Mouse (Mus musculus): ENCODE results near the gene Sorbs2.

Gene Sorbs2

DNA sequence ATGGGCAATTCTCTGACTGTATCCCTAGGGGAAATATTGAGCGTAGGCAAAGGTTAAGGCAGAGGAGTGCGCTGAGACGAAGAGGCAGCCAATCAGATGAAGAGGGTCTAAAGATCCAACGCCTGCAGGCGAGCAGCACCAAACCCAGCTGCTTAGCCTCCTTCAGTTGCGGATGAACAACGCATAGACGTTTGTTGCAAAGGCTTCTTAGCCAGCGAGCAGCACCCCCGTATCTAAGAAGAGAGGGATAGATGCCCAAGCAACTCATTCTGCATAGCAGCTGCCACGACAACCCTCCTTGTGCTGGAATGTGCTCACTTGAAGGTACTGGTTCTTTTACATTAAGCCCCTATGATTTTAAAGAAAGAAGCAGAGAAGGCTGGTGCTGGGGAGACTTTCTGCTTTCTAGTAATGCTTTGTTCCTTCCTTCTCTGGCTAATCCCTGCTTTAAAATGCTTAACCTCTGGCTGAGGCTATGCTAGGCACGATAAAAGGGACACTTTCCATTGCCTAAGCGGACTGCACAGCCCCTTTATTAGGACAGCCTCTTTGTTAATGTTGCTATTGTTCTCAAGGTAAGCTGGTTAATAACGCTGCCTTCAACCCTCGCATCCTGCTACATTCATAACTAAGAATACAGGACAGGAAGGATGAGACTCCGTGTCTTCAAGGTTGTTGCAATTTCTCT lies at the start of gene Sorbs2:
Sorbs2 (plus strand) TSS at position 155 of the 688 bp plus-strand sequence.
- DNase-seq (ENCODE audit: low read depth, low spot score), result no peak

DNA sequence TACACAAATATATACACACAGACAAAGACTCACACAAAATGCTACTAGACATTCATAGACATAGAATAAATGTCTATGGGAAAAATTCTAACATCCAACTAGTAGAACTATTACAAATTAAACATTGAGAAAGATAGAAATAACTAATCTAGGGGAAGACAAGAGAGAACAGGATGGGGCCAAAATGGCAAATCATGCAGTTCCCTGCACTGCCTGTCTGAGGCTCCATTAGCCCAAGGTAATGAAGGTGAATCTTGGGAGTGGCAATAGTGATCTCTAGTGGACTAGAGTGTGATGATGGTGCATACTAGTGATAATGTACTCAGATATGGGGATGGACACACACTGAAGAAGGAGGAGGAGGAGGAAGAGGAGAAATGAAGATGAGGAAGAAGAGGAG lies 49.7 kb upstream of the Sorbs2 start:
- DNase-seq (ENCODE audit: low read depth, low spot score), result peak; percentile 24

DNA sequence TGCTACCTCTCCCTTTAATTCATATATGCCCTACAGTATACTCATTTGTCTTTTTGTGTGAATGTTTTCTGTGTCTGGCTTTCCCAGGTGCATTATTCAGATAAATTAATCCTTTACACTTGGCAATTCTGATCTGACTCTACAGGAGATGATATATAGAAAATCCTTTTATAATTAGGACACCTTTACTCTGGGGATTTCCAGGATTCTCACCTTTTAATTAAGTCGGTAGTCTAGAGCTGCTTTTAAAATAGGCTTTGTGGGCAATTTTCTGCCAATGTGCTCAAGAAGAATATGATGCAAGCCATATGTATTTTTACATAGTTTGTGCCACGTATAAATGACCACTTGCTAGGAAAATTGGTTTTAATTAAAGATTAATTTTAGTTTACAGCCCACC lies 38.6 kb upstream of the Sorbs2 start:
- no peak for DNase-seq (ENCODE audit: low read depth, low spot score)

DNA sequence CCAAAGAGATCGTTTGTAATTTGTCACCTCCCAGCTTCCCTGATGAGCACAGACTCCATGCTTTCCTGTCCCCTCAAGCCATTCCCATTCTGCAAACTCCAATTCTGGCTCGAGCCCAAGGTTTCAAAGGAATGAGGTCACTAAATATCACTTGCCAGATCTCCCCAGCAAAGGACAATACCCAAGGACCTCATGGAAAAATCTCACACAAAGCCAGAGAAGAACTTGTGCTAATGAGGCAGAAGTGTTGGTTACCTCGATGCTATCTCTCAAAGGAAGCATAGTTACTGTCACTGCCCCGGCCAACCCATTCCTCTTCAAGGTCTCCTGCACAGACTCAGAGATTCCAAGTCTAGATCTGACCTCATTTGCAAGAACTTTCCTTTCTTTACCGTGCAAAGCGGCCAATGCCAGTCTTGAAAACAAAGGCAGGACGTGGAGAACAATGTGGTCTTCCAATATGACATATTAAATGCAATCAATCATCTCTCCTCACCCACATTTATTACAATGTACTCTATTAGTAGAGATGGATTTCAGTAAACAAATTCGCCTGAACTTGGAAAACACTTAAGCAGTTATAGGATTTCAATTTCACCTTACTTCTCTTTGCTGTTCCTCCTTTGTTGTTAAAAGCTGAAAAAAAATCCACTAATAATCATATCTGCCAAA lies 37.9 kb upstream of the Sorbs2 start:
- DNase-seq (ENCODE audit: low read depth, low spot score), result peak; percentile 7

DNA sequence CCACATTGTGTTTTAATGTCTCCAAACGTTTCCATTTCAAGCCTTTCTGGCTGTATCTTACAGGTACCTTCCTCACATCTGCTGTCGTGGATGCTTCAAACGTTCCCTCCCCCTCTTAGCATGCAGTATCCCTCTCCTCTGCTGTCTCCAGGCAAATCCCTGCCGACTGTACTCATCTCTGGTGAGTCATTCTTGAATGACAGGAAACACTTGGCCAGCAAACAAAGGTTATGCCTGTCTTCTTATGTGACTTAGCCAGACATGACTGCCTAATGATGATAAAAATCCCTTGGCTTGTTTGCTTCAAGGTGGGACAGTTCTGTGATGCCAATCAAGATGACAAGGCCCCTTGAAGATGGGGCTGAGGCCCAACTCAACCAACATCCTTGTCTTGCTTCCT lies 26.7 kb upstream of the Sorbs2 start:
- peak; percentile 53 for DNase-seq (ENCODE audit: low read depth, low spot score)

DNA sequence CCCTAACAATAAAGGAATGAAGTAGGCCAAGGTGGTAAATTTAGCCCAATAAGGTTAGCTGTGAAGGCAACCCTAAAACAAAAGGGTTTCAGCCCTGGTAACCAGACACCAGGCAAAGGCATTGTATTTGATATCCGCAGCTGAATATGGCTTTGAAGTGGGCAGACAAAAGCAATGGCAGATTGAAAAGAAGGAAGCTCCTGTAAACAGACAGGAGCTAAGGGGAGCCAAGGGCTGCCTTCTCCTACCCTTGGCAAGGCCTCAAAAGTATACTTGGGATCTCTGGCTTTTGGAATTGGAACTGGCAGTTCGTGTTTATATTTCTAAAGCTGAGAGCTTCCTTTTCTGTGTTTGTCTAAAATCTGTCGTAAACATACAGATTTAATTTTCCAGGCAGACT lies 21.3 kb upstream of the Sorbs2 start:
- DNase-seq (ENCODE audit: low read depth, low spot score), result no peak

DNA sequence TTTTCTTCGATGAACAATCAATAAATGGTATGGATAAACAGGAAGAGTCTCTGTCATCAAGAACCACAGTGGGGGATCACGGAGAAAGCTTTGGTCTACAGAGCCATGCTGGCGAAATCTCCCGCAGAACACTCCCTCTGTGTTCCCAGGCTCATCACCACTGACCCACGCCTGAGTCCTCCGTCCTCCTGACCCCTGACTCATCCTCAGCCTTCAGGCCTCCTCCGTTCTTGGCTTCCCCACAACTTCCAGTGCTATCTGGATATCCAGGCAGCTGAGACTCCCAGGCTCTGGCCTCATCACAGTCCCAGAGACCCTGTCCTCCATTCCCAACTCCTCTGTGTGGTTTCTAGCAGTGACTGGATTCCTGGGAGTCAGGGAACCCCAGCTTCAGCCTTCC lies 3.6 kb upstream of the Sorbs2 start:
- peak; percentile 6 for DNase-seq (ENCODE audit: low read depth, low spot score)

DNA sequence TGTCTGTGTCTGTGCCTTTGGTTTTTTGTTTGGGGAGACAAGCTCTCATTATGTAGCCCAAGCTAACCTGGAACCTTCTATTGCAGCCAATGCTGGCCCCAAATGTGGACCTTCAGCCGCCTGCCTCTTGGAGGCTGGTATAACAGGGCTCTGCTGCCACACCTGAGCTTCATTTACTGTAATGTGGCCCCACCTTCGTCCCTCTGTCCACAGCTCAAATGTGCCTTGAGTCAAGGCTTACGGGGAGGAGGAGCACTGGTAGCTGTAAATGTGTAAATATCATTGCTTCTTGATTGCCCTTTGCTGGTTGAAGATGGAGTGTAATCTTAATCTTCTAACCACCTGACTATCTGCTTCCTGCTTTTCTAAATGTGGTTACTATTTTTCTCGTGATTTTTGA lies 1.2 kb upstream of the Sorbs2 start:
- DNase-seq (ENCODE audit: low read depth, low spot score), result no peak

DNA sequence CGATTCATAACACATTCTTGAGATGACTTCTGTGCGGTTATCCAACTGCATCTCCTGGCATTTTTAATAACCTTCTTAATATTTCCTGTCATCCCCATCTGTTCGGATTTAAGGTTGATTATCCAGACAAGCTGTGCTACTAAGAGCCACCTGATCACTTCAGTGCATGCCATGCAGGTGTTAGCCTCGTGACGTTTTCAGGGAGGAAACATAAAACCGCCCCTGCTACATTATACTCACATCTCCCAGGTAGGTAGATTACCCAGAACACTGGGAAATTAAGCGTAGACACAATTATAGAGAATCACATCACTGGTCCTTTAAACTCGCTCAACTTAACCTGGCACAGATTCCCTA lies 333 bp upstream of the Sorbs2 start:
- DNase-seq (ENCODE audit: low read depth, low spot score), result no peak

DNA sequence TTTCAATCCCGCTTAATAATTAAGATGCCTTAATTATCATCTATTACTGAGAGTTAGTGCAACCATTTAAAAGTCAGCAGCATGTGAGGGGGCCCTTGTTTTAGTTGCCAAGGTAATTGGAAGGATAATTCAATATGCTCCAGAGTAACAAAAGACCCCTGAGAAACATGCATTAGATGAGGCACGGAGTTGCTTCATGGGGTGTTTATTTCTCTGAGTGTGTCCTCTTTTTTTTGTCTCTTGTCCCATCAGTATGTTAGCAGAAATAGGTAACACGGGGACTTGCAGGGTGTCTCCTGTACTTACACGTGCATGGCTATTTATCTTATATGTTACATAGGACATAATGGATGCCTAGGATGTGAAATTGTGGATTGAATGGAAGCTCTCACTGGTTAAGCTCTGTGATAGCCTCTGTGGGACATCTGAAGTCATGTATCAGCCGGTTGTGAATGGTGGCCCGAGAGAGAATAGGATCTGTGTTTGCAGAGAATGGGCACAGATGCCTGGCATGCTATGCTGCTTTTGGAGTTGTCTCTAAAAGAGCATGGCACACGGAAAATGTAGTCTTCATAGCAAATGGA lies 1.0 kb downstream of the Sorbs2 start:
- no peak for DNase-seq (ENCODE audit: low read depth, low spot score)

DNA sequence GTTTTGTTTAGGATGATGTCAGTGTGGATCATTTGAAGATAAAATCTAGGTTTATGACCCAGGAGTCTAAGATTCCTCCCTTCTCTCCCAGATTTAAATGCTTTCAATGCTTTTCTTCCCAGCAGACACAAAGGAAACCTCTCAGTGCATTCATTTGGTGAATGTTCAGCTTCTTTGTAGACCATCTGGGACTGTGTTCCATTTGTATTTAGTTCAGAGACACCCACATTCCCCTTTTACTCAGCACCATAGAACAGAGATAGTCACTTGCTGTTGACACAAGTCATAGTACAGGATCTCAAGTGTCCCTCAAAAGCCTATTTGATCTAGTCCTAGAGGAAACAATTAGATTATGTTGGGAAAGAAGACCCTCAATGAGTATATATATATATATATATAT lies 4.8 kb downstream of the Sorbs2 start:
- DNase-seq (ENCODE audit: low read depth, low spot score), result no peak

DNA sequence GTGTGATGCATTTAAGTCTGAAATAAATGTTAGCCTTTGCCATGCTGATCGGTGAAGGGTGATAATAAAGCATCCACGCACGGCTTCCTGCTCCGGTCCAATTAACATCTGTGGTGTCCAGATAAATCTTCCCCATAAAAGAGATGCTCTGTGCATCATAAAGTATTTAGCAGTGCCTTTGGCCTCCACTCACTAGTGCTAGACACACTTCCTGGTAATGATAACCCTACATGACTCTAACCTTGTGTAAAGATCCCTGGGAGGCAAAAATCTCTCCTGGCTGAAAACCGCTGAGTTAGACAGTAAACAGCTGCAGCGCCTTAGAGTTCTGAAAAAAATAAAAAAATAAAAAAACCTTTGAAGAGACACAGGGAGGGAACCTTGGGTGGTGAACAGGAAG lies 14.0 kb downstream of the Sorbs2 start:
- DNase-seq (ENCODE audit: low read depth, low spot score), result no peak

DNA sequence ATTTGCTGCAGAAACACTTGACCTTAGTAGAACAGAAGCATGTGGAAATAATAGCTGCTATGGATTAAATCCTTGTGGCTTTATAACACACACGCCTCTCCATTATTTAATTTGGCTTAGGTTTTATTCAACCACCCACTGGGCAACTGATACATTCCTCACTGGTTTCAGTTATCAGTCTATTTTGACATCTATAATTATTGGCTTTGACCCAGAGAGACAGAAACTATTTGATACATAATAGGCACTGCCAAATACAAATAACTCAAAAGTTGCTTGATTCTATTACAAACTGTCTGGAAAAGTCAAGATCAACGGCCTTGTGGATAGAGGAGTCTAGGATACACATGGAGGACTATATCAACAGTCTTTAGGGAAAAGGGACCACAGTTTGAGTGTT lies 20.1 kb downstream of the Sorbs2 start:
- peak; percentile 18 for DNase-seq (ENCODE audit: low read depth, low spot score)

DNA sequence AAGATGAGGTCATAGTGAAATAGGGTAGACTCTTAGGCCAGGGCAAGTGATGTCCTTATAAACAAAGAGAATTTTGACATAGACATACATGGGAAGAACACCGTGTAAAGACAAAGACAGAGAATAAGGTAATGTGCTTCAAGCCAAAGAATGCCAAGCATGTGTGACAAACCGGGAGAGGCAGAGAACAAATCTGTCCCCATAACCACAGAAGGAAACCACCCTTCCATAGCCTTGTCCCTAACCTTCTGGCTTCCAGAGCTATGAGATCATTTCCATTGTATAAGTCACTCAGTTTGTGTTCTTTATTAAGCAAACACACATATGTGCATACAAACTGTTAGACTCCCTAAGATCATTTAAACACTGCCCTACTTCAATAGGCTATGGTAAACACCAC lies 21.3 kb downstream of the Sorbs2 start:
- peak; percentile 62 for DNase-seq (ENCODE audit: low read depth, low spot score)

DNA sequence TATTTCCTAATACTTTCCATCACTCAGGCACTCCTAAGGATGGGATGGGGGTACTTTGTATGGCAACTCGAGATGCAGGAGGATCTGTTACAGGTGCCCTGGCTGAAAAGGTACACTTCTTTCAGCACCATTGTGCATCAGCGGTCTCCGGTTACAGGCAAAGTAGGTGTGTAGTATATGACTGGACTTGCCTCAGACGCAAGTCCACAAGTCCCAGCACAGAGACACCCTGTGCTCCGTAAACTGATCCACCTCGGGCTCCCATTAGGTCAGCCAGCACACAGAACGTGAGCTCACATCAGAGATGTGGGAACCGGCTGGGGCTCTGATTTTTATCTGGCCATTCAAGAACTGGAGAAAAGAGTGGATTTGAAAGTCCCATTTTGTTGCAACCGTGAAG lies 29.0 kb downstream of the Sorbs2 start:
- DNase-seq (ENCODE audit: low read depth, low spot score), result no peak

DNA sequence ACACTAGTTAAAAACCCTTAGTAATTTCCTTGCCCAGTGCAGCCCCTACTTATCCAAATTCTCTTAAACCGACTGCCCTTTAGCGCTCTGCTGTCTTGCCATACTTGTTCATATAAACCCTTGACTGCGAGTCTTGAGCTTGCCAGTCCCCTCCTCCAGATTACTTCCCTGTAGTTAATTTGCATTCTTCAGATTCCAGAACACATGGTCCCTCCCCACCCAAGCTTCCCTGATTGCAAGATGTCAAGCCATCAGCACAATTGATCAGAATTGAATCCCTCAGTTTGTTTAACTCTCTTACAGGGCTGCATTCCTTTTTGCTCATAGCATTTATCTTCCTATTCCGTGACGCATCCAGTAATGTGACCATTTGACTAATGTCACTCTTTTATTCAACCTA lies 32.9 kb downstream of the Sorbs2 start:
- DNase-seq (ENCODE audit: low read depth, low spot score), result no peak

DNA sequence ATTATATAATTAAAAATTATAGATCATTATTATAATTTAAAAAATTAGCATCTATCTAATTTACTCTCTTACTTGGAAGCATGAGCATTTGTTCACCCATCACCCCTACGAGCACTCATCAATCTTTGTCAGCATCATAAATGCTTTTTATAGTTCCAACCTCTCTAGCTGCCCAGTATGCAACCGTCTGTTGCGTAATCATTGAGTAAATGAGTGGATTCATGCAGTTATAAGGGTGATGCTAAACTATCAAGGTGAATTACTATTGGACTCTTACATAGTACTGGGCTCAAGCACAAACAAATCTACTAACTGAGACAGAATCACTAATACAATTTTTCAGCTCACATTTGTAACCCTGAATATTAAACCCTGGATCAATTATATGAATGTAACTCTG lies 44.6 kb downstream of the Sorbs2 start:
- no peak for DNase-seq (ENCODE audit: low read depth, low spot score)

DNA sequence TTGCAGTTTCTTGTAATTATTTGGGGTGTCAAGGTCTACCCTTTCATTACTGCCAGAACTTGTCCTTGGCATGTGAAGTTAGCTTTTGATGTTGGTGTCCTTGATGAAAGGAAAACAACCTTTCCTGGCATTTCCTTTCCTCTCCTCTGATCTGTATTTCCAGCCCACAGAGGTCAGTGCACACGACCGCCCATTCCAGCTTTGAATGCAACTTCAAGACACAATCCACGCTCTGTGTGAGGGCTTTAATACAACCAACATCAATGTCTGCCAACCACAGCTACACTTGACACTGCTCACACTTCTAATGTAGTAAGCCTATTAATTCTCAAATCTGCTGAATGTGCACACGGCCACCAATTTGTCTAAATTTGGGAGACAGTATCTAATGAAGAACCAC lies 47.0 kb downstream of the Sorbs2 start:
- DNase-seq (ENCODE audit: low read depth, low spot score), result no peak

DNA sequence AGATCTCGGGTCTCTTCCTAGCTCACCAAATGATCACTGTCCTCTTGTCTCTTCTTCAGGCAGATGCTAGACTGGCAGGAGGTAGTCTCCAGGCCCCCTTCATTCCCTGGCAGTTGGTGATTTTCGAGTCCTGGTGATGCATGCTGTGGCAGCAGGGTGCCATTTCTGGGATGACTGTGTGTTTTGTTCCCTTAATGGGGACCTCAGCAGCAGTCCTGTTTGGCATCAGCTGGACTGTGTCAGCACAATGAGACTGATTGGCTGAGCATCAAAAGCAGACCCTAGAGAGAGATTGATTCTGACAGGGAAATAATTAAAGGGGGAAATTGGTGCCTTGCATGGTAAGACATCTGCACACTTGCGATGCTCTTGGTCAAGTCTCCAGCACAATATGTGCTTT lies 50.3 kb downstream of the Sorbs2 start:
- DNase-seq (ENCODE audit: low read depth, low spot score), result no peak

DNA sequence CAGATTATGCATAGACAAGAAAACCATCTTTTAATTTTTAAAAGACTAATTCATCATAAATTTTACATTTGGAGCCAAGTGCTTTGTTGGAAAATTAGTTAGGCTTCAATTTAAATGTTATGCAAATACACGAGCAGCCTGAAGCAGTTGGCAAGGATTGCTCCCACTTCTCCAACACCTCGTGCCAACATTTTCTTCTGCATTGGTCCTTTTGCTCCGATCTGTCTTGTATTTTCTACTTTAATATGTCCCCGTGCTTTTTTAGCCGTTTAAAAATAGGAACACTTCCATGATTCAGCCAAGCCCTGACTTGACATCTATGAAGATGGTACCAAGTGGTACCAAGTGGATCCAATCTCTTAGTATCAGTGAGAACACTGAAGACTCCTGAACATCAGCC lies 50.8 kb downstream of the Sorbs2 start:
- DNase-seq (ENCODE audit: low read depth, low spot score), result no peak

DNA sequence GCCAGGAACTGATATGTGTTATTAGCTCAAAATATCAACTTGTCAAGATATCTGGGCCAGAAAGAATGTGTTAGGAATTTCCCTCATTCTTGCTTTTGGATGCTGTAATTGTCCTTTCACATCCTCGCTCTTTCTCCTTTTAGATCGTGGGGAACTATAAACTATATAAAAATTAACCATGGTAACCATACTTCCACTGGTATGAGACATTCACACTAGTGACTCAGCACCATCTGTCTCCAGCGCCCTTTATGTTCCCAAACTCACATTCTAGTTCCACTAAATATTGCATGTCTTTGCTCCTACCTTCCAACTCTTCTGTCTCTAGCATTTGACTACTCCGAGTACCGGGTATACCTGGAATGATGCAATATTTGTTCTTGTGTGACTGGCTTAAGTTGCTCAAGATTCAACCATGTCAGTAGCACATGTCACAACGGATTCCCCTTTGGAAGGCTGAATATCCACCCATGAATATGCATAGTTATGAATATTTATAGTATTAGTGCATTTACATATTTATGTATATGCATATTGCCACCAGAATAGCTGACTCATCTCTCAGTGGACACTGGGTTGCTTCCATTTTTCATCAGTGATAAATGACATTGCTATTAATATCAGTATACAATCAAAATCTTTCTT lies 51.7 kb downstream of the Sorbs2 start:
- DNase-seq (ENCODE audit: low read depth, low spot score), result no peak

DNA sequence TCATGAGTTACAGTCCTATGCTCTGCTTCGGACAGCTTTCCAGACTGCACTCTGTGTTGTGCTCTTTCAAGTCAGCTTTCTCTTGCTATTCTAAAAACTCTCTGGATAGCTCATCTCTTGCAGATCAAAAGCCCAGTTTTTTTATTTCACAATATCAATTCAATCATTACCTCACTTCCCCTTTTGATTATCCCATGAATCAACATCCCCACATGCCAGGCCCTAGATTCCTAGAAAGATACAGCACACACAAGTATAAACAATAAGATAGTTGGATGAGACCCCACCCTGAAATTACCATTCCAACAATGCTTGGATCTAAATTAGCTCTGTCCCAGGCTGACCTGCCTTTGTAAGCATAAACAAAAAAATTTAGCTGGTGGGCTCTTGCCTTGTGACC lies 57.6 kb downstream of the Sorbs2 start:
- no peak for DNase-seq (ENCODE audit: low read depth, low spot score)

DNA sequence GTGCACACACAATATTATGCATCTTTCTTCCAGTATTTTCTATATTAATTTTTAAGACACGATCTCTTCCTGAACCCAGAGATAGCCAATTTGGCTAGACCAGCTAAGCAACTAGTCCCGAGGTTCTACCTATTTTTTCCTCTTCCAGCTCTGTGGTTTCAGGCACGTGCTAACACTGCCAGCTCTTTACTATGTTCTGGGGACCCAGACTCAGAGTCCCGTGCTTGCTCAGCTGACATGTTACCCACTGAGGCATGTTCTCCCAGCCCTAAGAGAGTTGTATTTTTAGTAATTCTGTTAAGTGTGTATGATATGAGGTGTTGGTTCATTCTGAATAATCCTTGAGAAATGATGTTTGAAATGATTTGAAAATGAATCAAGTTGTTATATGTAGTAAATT lies 62.5 kb downstream of the Sorbs2 start:
- DNase-seq (ENCODE audit: low read depth, low spot score), result no peak

Measured in 3T3-L1 (cell line).